Mouse (Mus musculus) hindbrain, embryonic 15.5 days (tissue): ENCODE measurements around the gene Gzmm. TPM values are rescaled to one million over a fixed set of nuclear protein-coding genes. Genes with fewer than 3 reads are reported as not detected.
A peak's percentile ranks its signal among the peaks of the same experiment; 100 is the strongest.

Experiments
- ATAC-seq: fragments of 200-750 bp; cut with Nextera tagmentation; 2 replicates; pipeline ENCODE4 v1.8.0; 2017; ENCODE audit warnings: low read depth, moderate number of reproducible peaks, moderate TSS enrichment; ENCODE audit not compliant: low FRiP score
- H3K27ac ChIP-seq: fragments of 300-500 bp; sonication (generic); replicated peaks from 2 replicates; pipeline ENCODE4 v1.5.1; 2015; ENCODE audit warnings: mild to moderate bottlenecking, inconsistent platforms
- H3K27me3 ChIP-seq: fragments of 300-500 bp; sonication (generic); 2 replicates; pipeline ENCODE4 v1.6.1; 2015; ENCODE audit warnings: control low read depth, inconsistent platforms
- H3K36me3 ChIP-seq: fragments of 300-500 bp; sonication (generic); 2 replicates; pipeline ENCODE4 v1.6.1; 2015; ENCODE audit warnings: control low read depth, inconsistent platforms
- H3K4me1 ChIP-seq: fragments of 300-500 bp; sonication (generic); replicated peaks from 2 replicates; pipeline ENCODE4 v1.6.1; 2015; ENCODE audit warnings: control low read depth, inconsistent platforms
- H3K4me2 ChIP-seq: fragments of 300-500 bp; sonication (generic); 2 replicates; pipeline ENCODE4 v1.6.1; 2015; ENCODE audit warnings: moderate library complexity, mild to moderate bottlenecking, inconsistent platforms
- H3K4me3 ChIP-seq: fragments of 300-500 bp; sonication (generic); 2 replicates; pipeline ENCODE4 v1.5.1; 2015; ENCODE audit warnings: mild to moderate bottlenecking, inconsistent platforms
- H3K9ac ChIP-seq: fragments of 300-500 bp; sonication (generic); 2 replicates; pipeline ENCODE4 v1.6.1; 2015; ENCODE audit warnings: inconsistent platforms
- H3K9me3 ChIP-seq: fragments of 300-500 bp; sonication (generic); 2 replicates; pipeline ENCODE4 v1.6.1; 2016; ENCODE audit warnings: control low read depth, inconsistent platforms
- WGBS: fragments of 180-500 bp; shearing (Covaris S2); methylation state at CpG from one replicate; pipeline ENCODE4 v1.1.7; 2015; 5-methylcytosine and 5-hydroxymethylcytosine counted together
- polyA plus RNA-seq: library from polyadenylated mRNA; unstranded; fragments of >200 nt; fragmentation: Nextera tagmentation; extraction: Ambion mirVana; gene quantifications from 2 replicates; pipeline ENCODE4 v1.2.1, GENCODE M21; 2015

The Gzmm gene
- polyA plus RNA-seq, 1 experiment from 2014 or later, result 1.4 TPM

DNA sequence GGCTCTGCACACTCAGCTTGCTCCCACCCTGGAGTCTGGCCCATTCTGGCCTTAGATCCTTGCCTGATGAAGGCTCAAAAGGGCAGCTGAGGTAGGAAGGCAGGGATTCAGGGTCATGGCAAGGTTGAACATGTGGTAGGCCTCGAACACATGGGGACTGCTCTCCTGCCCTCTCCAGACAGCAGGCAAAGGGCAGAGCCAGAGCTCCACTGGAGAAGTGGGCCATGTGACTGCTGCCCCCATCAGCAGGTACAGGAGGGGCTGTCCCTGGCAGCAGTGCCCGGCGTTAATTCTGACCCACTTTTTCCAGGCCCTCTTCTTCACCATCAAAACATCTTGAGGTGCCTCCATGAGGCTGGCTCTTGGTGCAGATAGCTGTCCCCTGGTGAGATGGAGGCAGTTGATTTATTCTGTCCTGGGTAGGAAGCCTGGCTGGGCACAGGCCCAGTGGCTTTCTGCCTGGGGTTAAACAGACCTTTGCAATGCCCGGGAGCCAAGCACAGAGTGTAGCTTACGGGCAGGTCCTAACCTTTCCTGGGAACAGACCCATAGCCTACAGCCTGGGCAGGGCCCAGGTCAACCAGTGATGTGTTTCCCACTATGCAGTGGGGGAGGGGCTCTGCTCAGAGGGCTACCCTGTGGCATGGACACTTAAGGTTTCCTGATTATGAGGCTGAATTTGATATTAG, 17.7 kb downstream of the Gzmm start:
- H3K9ac ChIP-seq, result 0 out of 2 replicates have a peak overlapping the region, but pooled peaks have one; percentile 93
- H3K27ac ChIP-seq, result peak overlapping the region; percentile 40; the same call in 1 of the 2 replicates
- H3K9me3 ChIP-seq, result no peaks in the 10 kb centered on the region
- peaks cover 33% of the 10 kb centered on the region for H3K4me1 ChIP-seq
- peak overlapping the region; percentile 95 for H3K4me2 ChIP-seq
- H3K27me3 ChIP-seq, result no peaks in the 10 kb centered on the region
- ATAC-seq, result no peak
- peaks cover 17% of the 10 kb centered on the region for H3K36me3 ChIP-seq
- 86% methylated on average over 5 of the region's 5 CpGs for WGBS
- peak overlapping the region; percentile 85 for H3K4me3 ChIP-seq

DNA sequence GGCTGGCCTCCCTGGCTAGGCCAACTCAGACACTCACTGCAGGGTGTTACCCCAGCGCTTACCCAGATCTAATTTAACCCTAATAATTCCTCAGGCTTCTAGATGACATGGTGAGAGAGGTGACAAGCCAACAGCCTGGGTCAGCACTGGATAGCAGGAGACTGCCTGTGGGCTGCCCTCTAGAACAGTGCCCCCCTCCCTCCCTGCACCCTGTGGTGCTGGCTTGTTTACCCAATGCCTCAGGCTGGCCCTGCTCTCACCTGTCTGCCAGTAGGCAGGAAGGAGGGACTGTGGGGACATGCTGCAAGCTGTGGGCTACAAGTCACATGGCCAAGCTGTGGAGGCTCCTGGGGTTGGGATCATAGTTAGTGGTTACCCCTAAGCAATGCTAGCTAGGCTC, 18.3 kb downstream of the Gzmm start:
- WGBS, result 81% methylated on average over 1 of the region's 1 CpGs
- Histone ChIP-seq H3K4me1 (peaks cover 33% of the 10 kb centered on the region), H3K9me3 (no peaks in the 10 kb centered on the region), H3K4me2 (peak overlapping the region; percentile 95), H3K27me3 (no peaks in the 10 kb centered on the region), H3K4me3 (peak overlapping the region; percentile 5; the same call in 1 of the 2 replicates), H3K9ac (0 out of 2 replicates have a peak overlapping the region, but pooled peaks have one; percentile 1), H3K36me3 (peaks cover 20% of the 10 kb centered on the region), H3K27ac (no peak overlapping the region)
- no peak for ATAC-seq

DNA sequence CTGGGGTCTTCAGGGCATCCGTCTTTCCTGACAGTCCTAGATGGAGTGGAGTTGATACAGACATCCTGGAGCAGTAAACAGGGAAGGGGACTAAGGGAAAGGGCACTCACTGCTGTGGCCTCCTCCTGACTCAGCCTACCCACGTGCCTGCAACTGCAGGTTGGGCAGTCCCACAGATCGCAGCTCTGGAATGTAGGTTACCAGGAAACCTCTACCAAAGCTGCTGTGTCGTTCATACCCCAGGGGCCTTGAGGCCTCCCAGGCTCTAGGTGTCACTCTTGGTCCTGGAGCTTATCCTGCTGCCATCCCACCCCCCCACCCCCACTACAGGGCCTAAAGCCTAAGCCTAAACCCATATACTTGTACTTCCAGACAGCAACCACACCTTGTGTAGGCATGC, 18.9 kb downstream of the Gzmm start:
- Histone ChIP-seq H3K9ac (no peak overlapping the region), H3K4me2 (peak overlapping the region; percentile 95), H3K9me3 (no peaks in the 10 kb centered on the region), H3K27ac (no peak overlapping the region), H3K36me3 (peaks cover 20% of the 10 kb centered on the region), H3K4me3 (no peak overlapping the region), H3K27me3 (no peaks in the 10 kb centered on the region), H3K4me1 (peaks cover 33% of the 10 kb centered on the region)
- no peak for ATAC-seq
- WGBS, result 69% methylated on average over 4 of the region's 4 CpGs

DNA sequence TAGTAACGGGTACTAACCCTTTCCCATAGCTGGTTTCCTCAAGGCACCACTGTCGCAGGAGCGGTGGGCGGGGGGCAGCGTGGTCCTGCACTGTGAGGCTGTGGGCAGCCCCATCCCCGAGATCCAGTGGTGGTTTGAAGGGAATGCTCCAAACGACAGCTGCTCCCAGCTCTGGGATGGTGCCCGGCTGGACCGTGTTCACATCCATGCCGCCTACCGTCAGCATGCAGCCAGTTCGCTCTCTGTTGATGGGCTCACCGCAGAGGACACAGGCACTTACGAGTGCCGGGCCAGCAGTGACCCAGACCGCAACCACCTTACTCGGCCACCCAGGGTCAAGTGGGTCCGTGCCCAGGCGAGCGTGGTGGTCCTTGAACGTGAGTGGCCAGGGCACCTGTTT, 19.8 kb downstream of the Gzmm start:
- ATAC-seq, result no peak
- 92% methylated on average over 21 of the region's 21 CpGs for WGBS
- H3K9me3 ChIP-seq, result no peaks in the 10 kb centered on the region
- no peak overlapping the region for H3K27ac ChIP-seq
- no peak overlapping the region for H3K4me3 ChIP-seq
- no peak overlapping the region for H3K4me2 ChIP-seq
- no peak overlapping the region for H3K9ac ChIP-seq
- H3K27me3 ChIP-seq, result no peaks in the 10 kb centered on the region
- peaks cover 20% of the 10 kb centered on the region for H3K36me3 ChIP-seq
- H3K4me1 ChIP-seq, result peaks cover 33% of the 10 kb centered on the region

DNA sequence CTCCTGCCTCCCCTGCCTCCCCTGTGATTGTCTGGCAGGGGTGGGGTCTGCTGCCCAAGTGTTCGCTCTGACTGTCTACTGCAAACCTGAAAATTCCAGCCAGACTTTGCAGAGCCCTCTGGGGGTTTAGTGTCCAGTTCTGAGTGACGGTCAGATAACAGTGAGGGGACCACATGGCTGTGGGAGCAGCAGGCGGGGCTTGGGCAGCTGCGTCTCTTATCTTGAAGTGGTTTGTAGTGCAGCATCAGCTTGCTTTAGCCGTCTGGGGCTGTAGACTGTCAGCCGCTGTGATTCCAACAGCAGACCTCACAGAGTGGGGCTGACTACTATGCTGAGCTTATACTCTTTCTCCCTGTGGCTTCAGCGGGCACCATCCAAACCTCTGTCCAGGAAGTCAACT, 20.5 kb downstream of the Gzmm start:
- H3K27me3 ChIP-seq, result no peaks in the 10 kb centered on the region
- no peak overlapping the region for H3K4me3 ChIP-seq
- no peak overlapping the region for H3K27ac ChIP-seq
- WGBS, result 84% methylated on average over 7 of the region's 7 CpGs
- no peak for ATAC-seq
- no peak overlapping the region for H3K9ac ChIP-seq
- no peaks in the 10 kb centered on the region for H3K9me3 ChIP-seq
- H3K4me1 ChIP-seq, result peaks cover 33% of the 10 kb centered on the region
- peaks cover 20% of the 10 kb centered on the region for H3K36me3 ChIP-seq
- H3K4me2 ChIP-seq, result no peak overlapping the region

DNA sequence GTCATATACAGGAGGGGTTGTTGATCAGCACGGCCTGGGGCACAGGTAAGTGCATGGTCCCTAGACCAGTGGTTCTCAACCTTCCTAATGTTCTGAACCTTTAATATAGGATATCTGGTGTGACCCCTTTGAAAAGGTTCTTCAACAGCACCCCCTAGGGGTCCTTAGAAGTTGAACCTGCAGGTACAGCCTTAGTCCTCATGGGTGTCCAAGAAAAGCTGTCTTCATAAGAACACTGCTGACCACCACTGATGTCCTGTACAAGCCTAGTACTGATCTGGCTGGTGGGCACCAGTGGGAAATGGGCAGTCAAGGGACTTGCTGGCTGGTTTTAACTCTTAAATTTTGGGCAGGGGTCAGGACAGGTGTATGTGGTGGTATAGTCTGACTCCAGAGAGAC, 23.2 kb downstream of the Gzmm start:
- Histone ChIP-seq H3K4me3 (no peak overlapping the region), H3K27ac (no peak overlapping the region), H3K27me3 (peaks cover 17% of the 10 kb centered on the region), H3K36me3 (peaks cover 20% of the 10 kb centered on the region), H3K4me1 (peaks cover 22% of the 10 kb centered on the region), H3K9me3 (no peaks in the 10 kb centered on the region), H3K4me2 (no peak overlapping the region), H3K9ac (no peak overlapping the region)
- 84% methylated on average over 1 of the region's 1 CpGs for WGBS
- no peak for ATAC-seq

DNA sequence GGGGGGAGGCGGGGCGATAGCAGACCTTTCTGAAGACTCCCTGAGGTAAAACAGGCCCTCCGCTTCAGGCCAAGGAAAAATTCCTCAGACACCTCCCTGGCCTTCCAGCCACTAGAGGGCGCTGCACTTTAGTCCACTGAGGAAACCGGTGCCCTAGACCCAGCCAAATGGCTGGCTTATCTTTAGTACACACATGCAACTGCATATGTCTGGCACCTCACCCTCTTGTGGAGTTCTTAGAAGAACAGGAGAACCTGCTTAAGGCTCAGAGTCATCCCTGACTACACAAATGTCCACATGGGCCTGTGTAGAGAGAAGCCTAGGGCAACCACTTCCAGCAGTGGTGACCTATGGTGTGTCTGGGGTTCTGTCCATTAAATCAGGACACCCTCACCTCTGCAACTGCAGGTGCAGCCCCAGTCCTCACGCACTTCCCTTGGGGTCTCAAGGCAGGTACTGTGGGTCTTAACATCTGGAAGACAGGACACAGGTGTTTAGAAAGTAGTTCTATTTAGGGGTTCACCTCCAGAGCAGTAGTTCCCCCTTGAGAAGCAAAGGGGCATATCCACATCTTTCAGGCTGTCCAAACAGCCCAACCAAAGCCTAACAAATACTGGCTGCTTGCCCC, 23.8 kb downstream of the Gzmm start:
- Histone ChIP-seq H3K4me2 (no peak overlapping the region), H3K4me3 (no peak overlapping the region), H3K27ac (no peak overlapping the region), H3K36me3 (peaks cover 16% of the 10 kb centered on the region), H3K9ac (no peak overlapping the region), H3K4me1 (peaks cover 22% of the 10 kb centered on the region), H3K9me3 (no peaks in the 10 kb centered on the region), H3K27me3 (peaks cover 17% of the 10 kb centered on the region)
- peak; percentile 19; the same call in 1 of the 2 replicates for ATAC-seq
- 12% methylated on average over 4 of the region's 6 CpGs for WGBS

DNA sequence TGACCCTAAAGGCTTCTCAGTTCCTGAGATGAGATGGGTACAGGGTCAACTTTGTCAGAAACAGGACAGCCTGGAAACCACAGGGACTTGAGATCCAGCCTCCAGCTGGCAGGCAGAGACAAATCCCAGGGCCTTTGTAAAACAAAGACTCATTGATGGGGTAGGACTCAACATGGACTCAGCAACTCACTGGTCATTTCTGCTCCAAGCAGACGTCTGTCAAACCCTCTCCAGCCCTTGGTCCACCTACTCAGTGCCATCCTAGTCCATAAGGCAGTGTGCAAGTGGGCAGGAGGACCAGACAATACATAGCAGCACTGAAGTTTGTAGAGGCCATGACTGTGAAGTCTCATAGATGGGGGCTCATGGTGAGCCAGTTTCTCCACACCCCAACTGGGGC, 24.3 kb downstream of the Gzmm start:
- H3K27me3 ChIP-seq, result peaks cover 21% of the 10 kb centered on the region
- H3K4me2 ChIP-seq, result no peak overlapping the region
- H3K4me1 ChIP-seq, result peaks cover 24% of the 10 kb centered on the region
- H3K27ac ChIP-seq, result no peak overlapping the region
- H3K4me3 ChIP-seq, result no peak overlapping the region
- peaks cover 16% of the 10 kb centered on the region for H3K36me3 ChIP-seq
- no peaks in the 10 kb centered on the region for H3K9me3 ChIP-seq
- ATAC-seq, result no peak
- no peak overlapping the region for H3K9ac ChIP-seq
- WGBS, result 40% methylated on average over 1 of the region's 1 CpGs

DNA sequence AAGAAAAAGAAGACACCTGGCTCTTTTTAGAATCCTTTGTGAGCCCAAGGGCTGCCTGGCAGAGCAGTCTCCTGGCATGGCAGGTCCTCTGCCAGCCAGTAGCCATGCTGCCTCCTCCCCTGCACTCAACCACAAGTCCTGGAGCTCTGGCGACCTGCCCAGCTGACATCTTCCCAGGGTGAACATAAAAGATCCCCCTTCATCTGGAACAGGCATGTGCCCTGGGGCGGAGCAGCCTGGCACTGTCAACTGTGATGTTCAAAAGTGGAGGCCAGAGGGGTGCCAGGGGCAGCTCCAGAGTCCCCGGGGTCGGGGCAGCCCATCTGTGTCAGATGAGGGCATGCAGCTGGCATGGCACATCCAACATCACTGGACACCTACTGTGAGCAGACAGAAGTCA, 26.2 kb downstream of the Gzmm start:
- WGBS, result 52% methylated on average over 4 of the region's 4 CpGs

DNA sequence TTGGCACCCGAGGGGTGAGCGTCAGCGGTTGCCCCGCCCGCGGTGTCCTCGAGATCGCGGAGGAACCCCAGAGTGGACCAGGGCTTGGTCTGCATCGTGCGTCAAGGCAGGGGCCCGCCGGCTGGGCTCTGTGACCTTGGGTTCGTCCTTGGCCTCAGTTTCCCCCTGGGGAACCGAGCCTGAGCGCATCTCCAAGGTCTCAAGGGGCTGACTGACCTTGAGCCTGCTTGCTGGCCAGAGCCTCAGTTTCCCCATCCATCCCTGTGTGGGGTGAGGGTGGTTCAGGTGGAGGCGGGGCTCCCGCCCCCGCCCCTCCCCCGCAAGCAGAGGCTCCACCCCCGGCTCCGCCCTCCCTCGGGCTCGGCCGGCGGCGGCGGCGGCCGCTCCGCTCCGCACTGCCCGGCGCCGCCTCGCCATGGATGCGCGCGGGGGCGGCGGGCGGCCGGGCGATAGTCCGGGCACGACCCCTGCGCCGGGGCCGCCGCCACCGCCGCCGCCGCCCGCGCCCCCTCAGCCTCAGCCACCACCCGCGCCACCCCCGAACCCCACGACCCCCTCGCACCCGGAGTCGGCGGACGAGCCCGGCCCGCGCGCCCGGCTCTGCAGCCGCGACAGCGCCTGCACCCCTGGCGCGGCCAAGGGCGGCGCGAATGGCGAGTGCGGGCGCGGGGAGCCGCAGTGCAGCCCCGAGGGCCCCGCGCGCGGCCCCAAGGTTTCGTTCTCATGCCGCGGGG, 27.6 kb downstream of the Gzmm start, which contains the start of gene Hcn2:
Gene Hcn2, plus strand, starts transcription at position 381 of the 734 bp plus-strand sequence.
- WGBS, result 2% methylated on average over 54 of the region's 91 CpGs
- peaks cover 28% of the 10 kb centered on the region for H3K4me1 ChIP-seq
- peak within 1 kb of the TSS; percentile 86 for H3K4me3 ChIP-seq
- H3K36me3 ChIP-seq, result peaks cover 5% of the 10 kb centered on the region
- peak within 1 kb of the TSS; percentile 82 for H3K4me2 ChIP-seq
- H3K9me3 ChIP-seq, result no peaks in the 10 kb centered on the region
- ATAC-seq, result peak; percentile 57
- H3K27me3 ChIP-seq, result peaks cover 24% of the 10 kb centered on the region
- peak within 1 kb of the TSS; percentile 64 for H3K27ac ChIP-seq
- H3K9ac ChIP-seq, result peak within 1 kb of the TSS; percentile 84

More for the DNA sequence above, 26.2 kb downstream of the Gzmm start:
- no peak for ATAC-seq
- Histone ChIP-seq H3K27ac (no peak overlapping the region), H3K27me3 (peaks cover 24% of the 10 kb centered on the region), H3K36me3 (peaks cover 16% of the 10 kb centered on the region), H3K9ac (no peak overlapping the region), H3K4me1 (peaks cover 28% of the 10 kb centered on the region), H3K4me2 (no peak overlapping the region), H3K9me3 (no peaks in the 10 kb centered on the region), H3K4me3 (no peak overlapping the region)

DNA sequence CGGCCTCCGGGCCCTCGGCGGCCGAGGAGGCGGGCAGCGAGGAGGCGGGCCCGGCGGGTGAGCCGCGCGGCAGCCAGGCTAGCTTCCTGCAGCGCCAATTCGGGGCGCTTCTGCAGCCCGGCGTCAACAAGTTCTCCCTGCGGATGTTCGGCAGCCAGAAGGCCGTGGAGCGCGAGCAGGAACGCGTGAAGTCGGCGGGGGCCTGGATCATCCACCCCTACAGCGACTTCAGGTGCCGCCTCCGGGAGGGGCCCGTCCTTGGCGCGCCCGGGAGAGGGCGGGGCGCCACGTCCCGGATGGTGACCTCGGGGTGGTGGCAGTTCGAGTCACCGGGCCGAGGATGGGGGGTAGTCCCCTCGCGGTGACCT, 28.2 kb downstream of the Gzmm start:
- 0% methylated on average over 42 of the region's 44 CpGs for WGBS
- peak overlapping the region; percentile 86 for H3K4me3 ChIP-seq
- peaks cover 28% of the 10 kb centered on the region for H3K4me1 ChIP-seq
- 0 out of 2 replicates have a peak, but pooled peaks have one; percentile 3 for ATAC-seq
- H3K27ac ChIP-seq, result peak overlapping the region; percentile 64
- peaks cover 24% of the 10 kb centered on the region for H3K27me3 ChIP-seq
- no peaks in the 10 kb centered on the region for H3K9me3 ChIP-seq
- peak overlapping the region; percentile 82 for H3K4me2 ChIP-seq
- H3K36me3 ChIP-seq, result no peaks in the 10 kb centered on the region
- peak overlapping the region; percentile 84 for H3K9ac ChIP-seq
